Mouse (Mus musculus): ENCODE measurements at regions not wholly inside any gene's neighbourhood (a gene's known extent, or its start where the extent isn't known, plus 50 kb on each side); places are given as distances from the start of the nearest gene placed in this dataset.
"Not testable (repeated sequence)": the region's sequence is repeated elsewhere in the genome, so short reads cannot be mapped to it uniquely, and the experiment has no call there.

DNA sequence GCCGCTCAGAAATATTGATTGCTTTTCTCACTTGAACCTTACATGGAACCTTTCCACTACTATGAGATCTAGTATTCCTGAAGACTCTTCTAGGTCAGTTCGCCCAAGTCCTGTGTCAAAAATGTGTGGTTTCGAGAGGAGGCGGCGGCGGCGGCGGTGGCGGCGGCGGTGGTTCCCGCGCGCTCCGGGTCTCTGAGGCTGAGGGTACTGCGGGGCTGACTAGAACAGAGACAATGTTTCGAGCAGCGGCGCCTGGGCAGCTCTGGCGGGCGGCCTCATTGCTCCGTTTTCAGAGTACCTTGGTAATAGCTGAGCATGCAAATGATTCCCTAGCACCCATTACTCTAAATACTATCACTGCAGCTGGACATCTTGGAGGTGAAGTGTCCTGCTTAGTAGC lies 957.0 kb upstream of the Gm597 start:
- DNase-seq (ENCODE audit: low read depth): not testable (repeated sequence)

DNA sequence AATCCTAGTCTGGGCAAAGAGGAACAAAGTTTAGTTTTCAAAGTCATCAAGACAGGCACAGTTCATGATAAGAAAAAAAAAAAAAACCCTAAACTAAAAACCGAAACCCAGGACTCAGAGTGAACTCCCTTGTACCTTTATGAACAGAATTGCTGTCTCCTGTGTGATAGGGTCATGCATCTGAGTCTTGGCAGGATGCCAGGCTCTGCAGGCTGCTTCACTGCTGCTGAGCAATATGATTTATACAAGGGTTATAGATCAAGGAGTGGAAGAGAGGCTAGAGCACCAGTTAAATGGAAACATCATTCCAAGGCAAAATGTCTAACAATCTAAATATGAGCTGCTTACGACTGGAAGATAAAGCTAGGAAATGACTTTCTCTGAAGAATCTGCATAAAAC lies 951.9 kb upstream of the Gm597 start:
- DNase-seq (ENCODE audit: low read depth): peak; percentile 2
